Mouse (Mus musculus) heart, embryonic 16.5 days (tissue): ENCODE measurements around the gene Sorbs2. TPM values are rescaled to one million over a fixed set of nuclear protein-coding genes. Genes with fewer than 3 reads are reported as not detected.

Experiments
- ATAC-seq: fragments of 200-750 bp; cut with Nextera tagmentation; replicated peaks from 2 replicates; pipeline ENCODE4 v1.8.0; 2017; ENCODE audit warnings: moderate number of reproducible peaks; ENCODE audit not compliant: insufficient read depth, low FRiP score; ENCODE audit errors: extremely low read depth
- H3K27ac ChIP-seq: fragments of 300-500 bp; sonication (generic); 2 replicates; pipeline ENCODE4 v1.5.1; 2014; ENCODE audit warnings: mild to moderate bottlenecking, low read length, control low read depth, moderate library complexity
- H3K27me3 ChIP-seq: fragments of 300-500 bp; sonication (generic); 2 replicates; pipeline ENCODE4 v1.6.1; 2014; ENCODE audit warnings: low read length, mixed read lengths; ENCODE audit not compliant: control insufficient read depth, insufficient read depth
- H3K36me3 ChIP-seq: fragments of 300-500 bp; sonication (generic); 2 replicates; pipeline ENCODE4 v1.6.1; 2014; ENCODE audit not compliant: control insufficient read depth, insufficient read depth
- H3K4me1 ChIP-seq: fragments of 300-500 bp; sonication (generic); 2 replicates; pipeline ENCODE4 v1.6.1; 2014; ENCODE audit warnings: low read length, mixed read lengths; ENCODE audit not compliant: control insufficient read depth, insufficient read depth
- H3K4me2 ChIP-seq: fragments of 300-500 bp; sonication (generic); 2 replicates; pipeline ENCODE4 v1.6.1; 2014; ENCODE audit warnings: low read depth, mild to moderate bottlenecking, control low read depth, low read length
- H3K4me3 ChIP-seq: fragments of 300-500 bp; sonication (generic); 2 replicates; pipeline ENCODE4 v1.5.1; 2014; ENCODE audit warnings: mild to moderate bottlenecking, control low read depth, low read length
- H3K9ac ChIP-seq: fragments of 300-500 bp; sonication (generic); 2 replicates; pipeline ENCODE4 v1.6.1; 2014; ENCODE audit warnings: low read length, control low read depth
- H3K9me3 ChIP-seq: fragments of 300-500 bp; sonication (generic); replicated peaks from 2 replicates; pipeline ENCODE4 v1.6.1; 2016; ENCODE audit warnings: low read length; ENCODE audit not compliant: control insufficient read depth
- WGBS: fragments of 180-500 bp; shearing (Covaris S2); extraction: QIAGEN DNeasy Blood & Tissue Kit; methylation state at CpG from one replicate; pipeline ENCODE4 v1.1.7; 2014; 5-methylcytosine and 5-hydroxymethylcytosine counted together
- polyA plus RNA-seq: library from polyadenylated mRNA; unstranded; fragments of >200 nt; fragmentation: Nextera tagmentation; extraction: Ambion mirVana; gene quantifications from 2 replicates; pipeline ENCODE4 v1.2.1, GENCODE M21; 2015

The Sorbs2 gene
- polyA plus RNA-seq, 1 experiment from 2014 or later, result 316 TPM

- no peak overlapping the region for H3K4me2 ChIP-seq
- ATAC-seq, result no peak
- peaks cover 25% of the 10 kb centered on the region for H3K36me3 ChIP-seq
- no peaks in the 10 kb centered on the region for H3K27me3 ChIP-seq
- H3K4me3 ChIP-seq, result no peak overlapping the region
- no peaks in the 10 kb centered on the region for H3K9me3 ChIP-seq
- peaks cover 21% of the 10 kb centered on the region for H3K4me1 ChIP-seq
- no peak overlapping the region for H3K9ac ChIP-seq
- WGBS, result 74% methylated on average over 1 of the region's 1 CpGs
- H3K27ac ChIP-seq, result no peak overlapping the region
Measured at GRCm38 (mm10) chr8:45761053-45761452, 253.5 kb downstream of the Sorbs2 start.

GRCm38 (mm10) chr8:45762982-45763689 is 255.5 kb downstream of the Sorbs2 start:
- H3K36me3 ChIP-seq, result peaks cover 27% of the 10 kb centered on the region
- 71% methylated on average over 15 of the region's 15 CpGs for WGBS
- H3K9me3 ChIP-seq, result no peaks in the 10 kb centered on the region
- H3K4me3 ChIP-seq, result no peak overlapping the region
- H3K4me1 ChIP-seq, result peaks cover 25% of the 10 kb centered on the region
- H3K4me2 ChIP-seq, result no peak overlapping the region
- ATAC-seq, result no peak
- H3K27me3 ChIP-seq, result no peaks in the 10 kb centered on the region
- no peak overlapping the region for H3K9ac ChIP-seq
- H3K27ac ChIP-seq, result peak overlapping the region; percentile 58

GRCm38 (mm10) chr8:45763690-45764342 is 256.2 kb downstream of the Sorbs2 start:
- Histone ChIP-seq H3K9ac (0 out of 2 replicates have a peak overlapping the region, but pooled peaks have one; percentile 2), H3K4me2 (peak overlapping the region; percentile 44), H3K9me3 (no peaks in the 10 kb centered on the region), H3K27me3 (no peaks in the 10 kb centered on the region), H3K36me3 (peaks cover 27% of the 10 kb centered on the region), H3K27ac (peak overlapping the region; percentile 58), H3K4me1 (peaks cover 25% of the 10 kb centered on the region), H3K4me3 (no peak overlapping the region)
- WGBS, result 26% methylated on average over 11 of the region's 11 CpGs
- ATAC-seq, result peak; percentile 81

GRCm38 (mm10) chr8:45766138-45766537 is 258.6 kb downstream of the Sorbs2 start:
- Histone ChIP-seq H3K4me3 (no peak overlapping the region), H3K9me3 (no peaks in the 10 kb centered on the region), H3K4me2 (no peak overlapping the region), H3K27ac (peak overlapping the region; percentile 6), H3K4me1 (peaks cover 25% of the 10 kb centered on the region), H3K9ac (no peak overlapping the region), H3K36me3 (peaks cover 22% of the 10 kb centered on the region), H3K27me3 (no peaks in the 10 kb centered on the region)
- WGBS, result 53% methylated on average over 11 of the region's 11 CpGs
- no peak; the same call in 1 of the 2 replicates for ATAC-seq

GRCm38 (mm10) chr8:45774841-45775240 is 267.3 kb downstream of the Sorbs2 start:
- H3K4me1 ChIP-seq, result no peaks in the 10 kb centered on the region
- no peaks in the 10 kb centered on the region for H3K27me3 ChIP-seq
- no peaks in the 10 kb centered on the region for H3K9me3 ChIP-seq
- H3K9ac ChIP-seq, result no peak overlapping the region
- peaks cover 59% of the 10 kb centered on the region for H3K36me3 ChIP-seq
- 81% methylated on average over 5 of the region's 5 CpGs for WGBS
- H3K4me2 ChIP-seq, result no peak overlapping the region
- ATAC-seq, result no peak
- no peak overlapping the region for H3K4me3 ChIP-seq
- H3K27ac ChIP-seq, result no peak overlapping the region

GRCm38 (mm10) chr8:45775481-45775880 is 267.9 kb downstream of the Sorbs2 start:
- Histone ChIP-seq H3K27ac (no peak overlapping the region), H3K36me3 (peaks cover 63% of the 10 kb centered on the region), H3K9ac (no peak overlapping the region), H3K9me3 (no peaks in the 10 kb centered on the region), H3K4me3 (no peak overlapping the region), H3K4me1 (no peaks in the 10 kb centered on the region), H3K4me2 (no peak overlapping the region), H3K27me3 (no peaks in the 10 kb centered on the region)
- WGBS, result 90% methylated on average over 7 of the region's 7 CpGs
- no peak for ATAC-seq

- Histone ChIP-seq H3K4me3 (no peak overlapping the region), H3K9ac (no peak overlapping the region), H3K27ac (no peak overlapping the region), H3K36me3 (peaks cover 56% of the 10 kb centered on the region), H3K9me3 (no peaks in the 10 kb centered on the region), H3K4me1 (no peaks in the 10 kb centered on the region), H3K27me3 (no peaks in the 10 kb centered on the region), H3K4me2 (no peak overlapping the region)
- no peak for ATAC-seq
- WGBS, result 79% methylated on average over 9 of the region's 9 CpGs
Measured at GRCm38 (mm10) chr8:45776366-45776765, 268.8 kb downstream of the Sorbs2 start.

- Histone ChIP-seq H3K4me3 (no peak overlapping the region), H3K4me1 (no peaks in the 10 kb centered on the region), H3K27me3 (no peaks in the 10 kb centered on the region), H3K9ac (no peak overlapping the region), H3K36me3 (peaks cover 51% of the 10 kb centered on the region), H3K9me3 (no peaks in the 10 kb centered on the region), H3K27ac (no peak overlapping the region), H3K4me2 (no peak overlapping the region)
- 91% methylated on average over 7 of the region's 7 CpGs for WGBS
- no peak for ATAC-seq
Measured at GRCm38 (mm10) chr8:45776977-45777376, 269.4 kb downstream of the Sorbs2 start.

GRCm38 (mm10) chr8:45780585-45780984 is 273.0 kb downstream of the Sorbs2 start:
- Histone ChIP-seq H3K4me2 (no peak overlapping the region), H3K27me3 (no peaks in the 10 kb centered on the region), H3K4me3 (no peak overlapping the region), H3K9me3 (no peaks in the 10 kb centered on the region), H3K4me1 (no peaks in the 10 kb centered on the region), H3K9ac (no peak overlapping the region), H3K27ac (no peak overlapping the region), H3K36me3 (peaks cover 45% of the 10 kb centered on the region)
- 47% methylated on average over 4 of the region's 4 CpGs for WGBS
- no peak for ATAC-seq
